Mouse (Mus musculus) hindbrain, embryonic 15.5 days (tissue): ENCODE results near the gene Fbxo2. TPM values are rescaled to one million over a fixed set of nuclear protein-coding genes. Genes with fewer than 3 reads are reported as not detected.

ENCODE experiments used
- ATAC-seq: fragments of 200-750 bp; cut with Nextera tagmentation; 2 replicates; pipeline ENCODE4 v1.8.0; 2017; ENCODE audit warnings: low read depth, moderate number of reproducible peaks, moderate TSS enrichment; ENCODE audit not compliant: low FRiP score
- H3K27ac ChIP-seq: fragments of 300-500 bp; sonication (generic); replicated peaks from 2 replicates; pipeline ENCODE4 v1.5.1; 2015; ENCODE audit warnings: mild to moderate bottlenecking, inconsistent platforms
- H3K27me3 ChIP-seq: fragments of 300-500 bp; sonication (generic); 2 replicates; pipeline ENCODE4 v1.6.1; 2015; ENCODE audit warnings: control low read depth, inconsistent platforms
- H3K36me3 ChIP-seq: fragments of 300-500 bp; sonication (generic); 2 replicates; pipeline ENCODE4 v1.6.1; 2015; ENCODE audit warnings: control low read depth, inconsistent platforms
- H3K4me1 ChIP-seq: fragments of 300-500 bp; sonication (generic); replicated peaks from 2 replicates; pipeline ENCODE4 v1.6.1; 2015; ENCODE audit warnings: control low read depth, inconsistent platforms
- H3K4me2 ChIP-seq: fragments of 300-500 bp; sonication (generic); 2 replicates; pipeline ENCODE4 v1.6.1; 2015; ENCODE audit warnings: moderate library complexity, mild to moderate bottlenecking, inconsistent platforms
- H3K4me3 ChIP-seq: fragments of 300-500 bp; sonication (generic); 2 replicates; pipeline ENCODE4 v1.5.1; 2015; ENCODE audit warnings: mild to moderate bottlenecking, inconsistent platforms
- H3K9ac ChIP-seq: fragments of 300-500 bp; sonication (generic); 2 replicates; pipeline ENCODE4 v1.6.1; 2015; ENCODE audit warnings: inconsistent platforms
- H3K9me3 ChIP-seq: fragments of 300-500 bp; sonication (generic); 2 replicates; pipeline ENCODE4 v1.6.1; 2016; ENCODE audit warnings: control low read depth, inconsistent platforms
- WGBS: fragments of 180-500 bp; shearing (Covaris S2); methylation state at CpG from one replicate; pipeline ENCODE4 v1.1.7; 2015; 5-methylcytosine and 5-hydroxymethylcytosine counted together
- polyA plus RNA-seq: library from polyadenylated mRNA; unstranded; fragments of >200 nt; fragmentation: Nextera tagmentation; extraction: Ambion mirVana; gene quantifications from 2 replicates; pipeline ENCODE4 v1.2.1, GENCODE M21; 2015

Fbxo2 gene
- polyA plus RNA-seq, 1 experiment from 2014 or later: 23.4 TPM

- Histone ChIP-seq H3K4me2 (peak overlapping the region; percentile 96), H3K4me1 (peaks cover 71% of the 10 kb centered on the region), H3K36me3 (no peaks in the 10 kb centered on the region), H3K9me3 (no peaks in the 10 kb centered on the region), H3K9ac (peak overlapping the region; percentile 92), H3K4me3 (peak overlapping the region; percentile 87), H3K27ac (peak overlapping the region; percentile 97), H3K27me3 (no peaks in the 10 kb centered on the region)
- 43% methylated on average over 1 of the region's 1 CpGs for WGBS
- no peak for ATAC-seq
These were observed 32.2 kb upstream of the Fbxo2 start for GRCm38 (mm10) chr4:148128241-148128640.

- H3K27ac ChIP-seq: peak overlapping the region; percentile 97
- H3K4me1 ChIP-seq: peaks cover 67% of the 10 kb centered on the region
- WGBS: 43% methylated on average over 2 of the region's 2 CpGs
- peak overlapping the region; percentile 87 for H3K4me3 ChIP-seq
- H3K27me3 ChIP-seq: no peaks in the 10 kb centered on the region
- peak overlapping the region; percentile 96 for H3K4me2 ChIP-seq
- no peak for ATAC-seq
- H3K36me3 ChIP-seq: no peaks in the 10 kb centered on the region
- peak overlapping the region; percentile 92 for H3K9ac ChIP-seq
- H3K9me3 ChIP-seq: no peaks in the 10 kb centered on the region
These were observed 31.7 kb upstream of the Fbxo2 start for GRCm38 (mm10) chr4:148128672-148129071.

- H3K9me3 ChIP-seq: no peaks in the 10 kb centered on the region
- H3K27ac ChIP-seq: peak within 1 kb of the TSS; percentile 97
- peaks cover 55% of the 10 kb centered on the region for H3K4me1 ChIP-seq
- no peaks in the 10 kb centered on the region for H3K36me3 ChIP-seq
- peak within 1 kb of the TSS; percentile 96 for H3K4me2 ChIP-seq
- WGBS: 1% methylated on average over 17 of the region's 18 CpGs
- no peaks in the 10 kb centered on the region for H3K27me3 ChIP-seq
- H3K4me3 ChIP-seq: peak within 1 kb of the TSS; percentile 87
- H3K9ac ChIP-seq: peak within 1 kb of the TSS; percentile 92
- peak; percentile 4; the same call in 1 of the 2 replicates for ATAC-seq
These were observed 30.3 kb upstream of the Fbxo2 start, which contains the start of gene Mad2l2 for GRCm38 (mm10) chr4:148130133-148130532. Gene Mad2l2, plus strand, starts transcription at chr4:148130384.

- peak within 1 kb of the TSS; percentile 87 for H3K4me3 ChIP-seq
- peak; percentile 85 for ATAC-seq
- no peaks in the 10 kb centered on the region for H3K27me3 ChIP-seq
- peak within 1 kb of the TSS; percentile 92 for H3K9ac ChIP-seq
- H3K9me3 ChIP-seq: no peaks in the 10 kb centered on the region
- peak within 1 kb of the TSS; percentile 96 for H3K4me2 ChIP-seq
- H3K36me3 ChIP-seq: no peaks in the 10 kb centered on the region
- peaks cover 54% of the 10 kb centered on the region for H3K4me1 ChIP-seq
- peak within 1 kb of the TSS; percentile 97 for H3K27ac ChIP-seq
- under 1% methylated on average over 80 of the region's 87 CpGs for WGBS
These were observed 29.6 kb upstream of the Fbxo2 start, which contains the start of gene Draxin for GRCm38 (mm10) chr4:148130561-148131413. Gene Draxin, minus strand, starts transcription at chr4:148130698.

- Histone ChIP-seq H3K36me3 (no peaks in the 10 kb centered on the region), H3K4me3 (peak overlapping the region; percentile 87), H3K4me2 (peak overlapping the region; percentile 96), H3K9ac (peak overlapping the region; percentile 92), H3K27ac (peak overlapping the region; percentile 97), H3K4me1 (peaks cover 48% of the 10 kb centered on the region), H3K27me3 (no peaks in the 10 kb centered on the region), H3K9me3 (no peaks in the 10 kb centered on the region)
- WGBS: under 1% methylated on average over 21 of the region's 21 CpGs
- peak; percentile 41 for ATAC-seq
These were observed 28.8 kb upstream of the Fbxo2 start for GRCm38 (mm10) chr4:148131497-148132081.

- Histone ChIP-seq H3K27ac (no peak overlapping the region), H3K36me3 (no peaks in the 10 kb centered on the region)
- no peak for ATAC-seq
These were observed 25.4 kb upstream of the Fbxo2 start for GRCm38 (mm10) chr4:148134988-148135387.

GRCm38 (mm10) chr4:148137503-148137902, 22.9 kb upstream of the Fbxo2 start:
- H3K4me2 ChIP-seq: no peak overlapping the region
- H3K9me3 ChIP-seq: no peaks in the 10 kb centered on the region
- 54% methylated on average over 8 of the region's 8 CpGs for WGBS
- ATAC-seq: no peak
- no peak overlapping the region for H3K9ac ChIP-seq
- peaks cover 29% of the 10 kb centered on the region for H3K4me1 ChIP-seq
- no peak overlapping the region for H3K4me3 ChIP-seq
- no peaks in the 10 kb centered on the region for H3K27me3 ChIP-seq
- no peak overlapping the region for H3K27ac ChIP-seq
- no peaks in the 10 kb centered on the region for H3K36me3 ChIP-seq

More at GRCm38 (mm10) chr4:148134988-148135387, 25.4 kb upstream of the Fbxo2 start:
- no peak overlapping the region for H3K4me3 ChIP-seq
- WGBS: 79% methylated on average over 8 of the region's 8 CpGs
- H3K9ac ChIP-seq: no peak overlapping the region
- H3K9me3 ChIP-seq: no peaks in the 10 kb centered on the region
- H3K4me1 ChIP-seq: peaks cover 34% of the 10 kb centered on the region
- no peaks in the 10 kb centered on the region for H3K27me3 ChIP-seq
- H3K4me2 ChIP-seq: no peak overlapping the region

- Histone ChIP-seq H3K27ac (peak overlapping the region; percentile 91), H3K4me1 (peaks cover 30% of the 10 kb centered on the region), H3K4me3 (peak overlapping the region; percentile 84), H3K9me3 (no peaks in the 10 kb centered on the region), H3K4me2 (peak overlapping the region; percentile 92), H3K9ac (peak overlapping the region; percentile 68), H3K27me3 (no peaks in the 10 kb centered on the region), H3K36me3 (peaks cover under 1% of the 10 kb centered on the region; the same call in 1 of the 2 replicates)
- ATAC-seq: peak; percentile 6; the same call in 1 of the 2 replicates
- under 1% methylated on average over 12 of the region's 12 CpGs for WGBS
These were observed 20.7 kb upstream of the Fbxo2 start for GRCm38 (mm10) chr4:148139767-148140097.

- ATAC-seq: peak; percentile 95
- Histone ChIP-seq H3K27me3 (no peaks in the 10 kb centered on the region), H3K27ac (peak overlapping the region; percentile 91), H3K4me3 (peak overlapping the region; percentile 84), H3K36me3 (peaks cover 4% of the 10 kb centered on the region), H3K9me3 (no peaks in the 10 kb centered on the region), H3K9ac (peak overlapping the region; percentile 68), H3K4me1 (peaks cover 30% of the 10 kb centered on the region), H3K4me2 (peak overlapping the region; percentile 92)
- WGBS: under 1% methylated on average over 65 of the region's 65 CpGs
These were observed 20.1 kb upstream of the Fbxo2 start for GRCm38 (mm10) chr4:148140098-148141011.

GRCm38 (mm10) chr4:148143721-148144120, 16.7 kb upstream of the Fbxo2 start:
- 91% methylated on average over 5 of the region's 5 CpGs for WGBS

GRCm38 (mm10) chr4:148147714-148148113, 12.7 kb upstream of the Fbxo2 start:
- H3K36me3 ChIP-seq: peaks cover 20% of the 10 kb centered on the region
- H3K9ac ChIP-seq: no peak overlapping the region
- no peak for ATAC-seq
- H3K4me3 ChIP-seq: no peak overlapping the region
- 91% methylated on average over 2 of the region's 2 CpGs for WGBS
- no peaks in the 10 kb centered on the region for H3K27me3 ChIP-seq
- H3K9me3 ChIP-seq: no peaks in the 10 kb centered on the region
- no peak overlapping the region for H3K27ac ChIP-seq
- peaks cover 15% of the 10 kb centered on the region for H3K4me1 ChIP-seq
- H3K4me2 ChIP-seq: no peak overlapping the region

More at GRCm38 (mm10) chr4:148143721-148144120, 16.7 kb upstream of the Fbxo2 start:
- Histone ChIP-seq H3K9me3 (no peaks in the 10 kb centered on the region), H3K4me1 (peaks cover 24% of the 10 kb centered on the region), H3K36me3 (peaks cover 20% of the 10 kb centered on the region), H3K9ac (no peak overlapping the region), H3K27ac (no peak overlapping the region), H3K27me3 (no peaks in the 10 kb centered on the region), H3K4me3 (no peak overlapping the region), H3K4me2 (no peak overlapping the region)
- no peak for ATAC-seq
